Mouse (Mus musculus) lung, embryonic 16.5 days (tissue): ENCODE measurements around the gene Noct. TPM values are rescaled to one million over a fixed set of nuclear protein-coding genes. Genes with fewer than 3 reads are reported as not detected.

Experiments used
- ATAC-seq: fragments of 200-750 bp; cut with Nextera tagmentation; 2 replicates; pipeline ENCODE4 v1.8.0; 2017; ENCODE audit warnings: low read depth, mild to moderate bottlenecking, moderate library complexity
- H3K27ac ChIP-seq: fragments of 300-500 bp; sonication (generic); 2 replicates; pipeline ENCODE4 v1.5.1; 2014; ENCODE audit warnings: mild to moderate bottlenecking, control low read depth, low read length
- H3K27me3 ChIP-seq: fragments of 300-500 bp; sonication (generic); 2 replicates; pipeline ENCODE4 v1.6.1; 2014; ENCODE audit warnings: low read depth, low read length, mixed read lengths; ENCODE audit not compliant: control insufficient read depth, insufficient read depth
- H3K36me3 ChIP-seq: fragments of 300-500 bp; sonication (generic); 2 replicates; pipeline ENCODE4 v1.6.1; 2014; ENCODE audit warnings: low read length; ENCODE audit not compliant: control insufficient read depth, insufficient read depth
- H3K4me1 ChIP-seq: fragments of 300-500 bp; sonication (generic); replicated peaks from 2 replicates; pipeline ENCODE4 v1.6.1; 2014; ENCODE audit warnings: low read length, mixed read lengths; ENCODE audit not compliant: control insufficient read depth, insufficient read depth
- H3K4me2 ChIP-seq: fragments of 300-500 bp; sonication (generic); 2 replicates; pipeline ENCODE4 v1.6.1; 2014; ENCODE audit warnings: low read depth, low read length, control low read depth
- H3K4me3 ChIP-seq: fragments of 300-500 bp; sonication (generic); 2 replicates; pipeline ENCODE4 v1.5.1; 2014; ENCODE audit warnings: mild to moderate bottlenecking, low read length, control low read depth
- H3K9ac ChIP-seq: fragments of 300-500 bp; sonication (generic); 2 replicates; pipeline ENCODE4 v1.6.1; 2014; ENCODE audit warnings: low read length, control low read depth
- H3K9me3 ChIP-seq: fragments of 300-500 bp; sonication (generic); 2 replicates; pipeline ENCODE4 v1.6.1; 2016; ENCODE audit warnings: low read length; ENCODE audit not compliant: control insufficient read depth
- WGBS: fragments of 180-500 bp; shearing (Covaris S2); extraction: QIAGEN DNeasy Blood & Tissue Kit; methylation state at CpG from one replicate; pipeline ENCODE4 v1.1.7; 2014; 5-methylcytosine and 5-hydroxymethylcytosine counted together
- polyA plus RNA-seq: library from polyadenylated mRNA; unstranded; fragments of >200 nt; fragmentation: Nextera tagmentation; extraction: Ambion mirVana; gene quantifications from 2 replicates; pipeline ENCODE4 v1.2.1, GENCODE M21; 2015

The Noct gene
- polyA plus RNA-seq, 1 experiment from 2014 or later, result 5.6 TPM

DNA sequence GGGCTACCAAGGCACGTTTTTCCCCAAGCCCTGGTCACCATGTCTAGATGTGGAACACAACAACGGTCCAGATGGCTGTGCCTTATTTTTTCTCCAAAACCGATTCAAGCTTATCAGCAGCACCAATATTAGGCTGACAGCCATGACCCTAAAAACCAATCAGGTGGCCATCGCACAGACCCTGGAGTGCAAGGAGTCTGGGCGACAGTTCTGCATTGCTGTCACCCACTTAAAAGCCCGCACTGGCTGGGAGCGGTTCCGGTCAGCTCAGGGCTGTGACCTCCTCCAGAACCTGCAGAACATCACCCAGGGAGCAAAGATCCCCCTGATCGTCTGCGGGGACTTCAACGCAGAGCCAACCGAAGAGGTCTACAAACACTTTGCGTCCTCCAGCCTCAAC lies 25.6 kb downstream of the Noct start:
- 88% methylated on average over 13 of the region's 13 CpGs for WGBS
- peaks cover 19% of the 10 kb centered on the region for H3K36me3 ChIP-seq

DNA sequence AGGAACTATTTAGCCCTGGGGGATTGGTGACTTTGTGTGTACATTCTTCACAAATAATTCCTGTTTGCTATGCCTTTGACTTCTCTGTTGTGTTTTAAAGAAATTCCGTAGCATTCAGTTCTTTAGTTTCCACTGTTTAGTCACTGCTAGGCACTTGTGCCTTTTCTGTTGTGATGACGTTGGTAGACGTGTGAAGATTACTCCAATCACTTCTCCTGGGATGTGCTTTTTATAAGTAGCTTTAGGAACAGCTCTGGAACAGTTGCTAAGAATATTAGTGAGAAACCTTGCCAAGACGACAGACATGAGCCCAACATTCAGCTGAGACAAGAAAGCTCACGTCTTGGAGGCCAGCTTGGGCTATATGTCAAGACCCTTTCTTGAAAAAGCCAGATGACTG lies 26.8 kb downstream of the Noct start:
- 0 out of 2 replicates have a peak, but pooled peaks cover 4% of the 10 kb centered on the region for H3K4me1 ChIP-seq
- no peak overlapping the region for H3K4me2 ChIP-seq
- 70% methylated on average over 5 of the region's 5 CpGs for WGBS
- ATAC-seq, result no peak
- peaks cover 20% of the 10 kb centered on the region for H3K36me3 ChIP-seq
- no peak overlapping the region for H3K9ac ChIP-seq
- no peaks in the 10 kb centered on the region for H3K27me3 ChIP-seq
- H3K4me3 ChIP-seq, result no peak overlapping the region
- no peak overlapping the region for H3K27ac ChIP-seq
- no peaks in the 10 kb centered on the region for H3K9me3 ChIP-seq

More for the DNA sequence above, 25.6 kb downstream of the Noct start:
- H3K4me3 ChIP-seq, result no peak overlapping the region
- 0 out of 2 replicates have a peak, but pooled peaks cover 4% of the 10 kb centered on the region for H3K4me1 ChIP-seq
- H3K4me2 ChIP-seq, result no peak overlapping the region
- no peak overlapping the region for H3K27ac ChIP-seq
- ATAC-seq, result no peak
- H3K27me3 ChIP-seq, result no peaks in the 10 kb centered on the region
- H3K9ac ChIP-seq, result no peak overlapping the region
- no peaks in the 10 kb centered on the region for H3K9me3 ChIP-seq

DNA sequence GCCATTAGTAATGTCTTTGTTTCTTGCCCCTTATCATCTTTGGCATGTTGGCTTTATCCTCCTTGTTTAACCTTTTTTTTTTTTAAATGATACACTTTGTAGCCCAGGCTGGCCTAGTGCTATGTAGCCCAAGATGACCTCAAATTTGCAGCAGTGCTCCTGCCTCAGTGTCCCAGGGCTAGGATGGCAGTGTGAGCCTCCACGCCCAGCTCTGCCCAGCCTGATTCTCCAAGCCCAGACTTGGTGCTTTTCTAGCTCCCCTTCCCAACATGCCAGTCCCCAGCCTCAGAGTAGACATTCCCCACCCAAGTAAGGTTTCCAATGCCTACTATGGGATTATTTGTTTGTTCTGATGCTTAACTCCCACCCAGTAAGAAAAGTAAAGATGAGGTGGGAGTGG lies 28.0 kb downstream of the Noct start:
- 94% methylated on average over 1 of the region's 1 CpGs for WGBS
- Histone ChIP-seq H3K4me2 (no peak overlapping the region), H3K4me1 (0 out of 2 replicates have a peak, but pooled peaks cover 4% of the 10 kb centered on the region), H3K27ac (no peak overlapping the region), H3K9ac (no peak overlapping the region), H3K27me3 (no peaks in the 10 kb centered on the region), H3K36me3 (peaks cover 31% of the 10 kb centered on the region), H3K9me3 (no peaks in the 10 kb centered on the region), H3K4me3 (no peak overlapping the region)
- ATAC-seq, result no peak

DNA sequence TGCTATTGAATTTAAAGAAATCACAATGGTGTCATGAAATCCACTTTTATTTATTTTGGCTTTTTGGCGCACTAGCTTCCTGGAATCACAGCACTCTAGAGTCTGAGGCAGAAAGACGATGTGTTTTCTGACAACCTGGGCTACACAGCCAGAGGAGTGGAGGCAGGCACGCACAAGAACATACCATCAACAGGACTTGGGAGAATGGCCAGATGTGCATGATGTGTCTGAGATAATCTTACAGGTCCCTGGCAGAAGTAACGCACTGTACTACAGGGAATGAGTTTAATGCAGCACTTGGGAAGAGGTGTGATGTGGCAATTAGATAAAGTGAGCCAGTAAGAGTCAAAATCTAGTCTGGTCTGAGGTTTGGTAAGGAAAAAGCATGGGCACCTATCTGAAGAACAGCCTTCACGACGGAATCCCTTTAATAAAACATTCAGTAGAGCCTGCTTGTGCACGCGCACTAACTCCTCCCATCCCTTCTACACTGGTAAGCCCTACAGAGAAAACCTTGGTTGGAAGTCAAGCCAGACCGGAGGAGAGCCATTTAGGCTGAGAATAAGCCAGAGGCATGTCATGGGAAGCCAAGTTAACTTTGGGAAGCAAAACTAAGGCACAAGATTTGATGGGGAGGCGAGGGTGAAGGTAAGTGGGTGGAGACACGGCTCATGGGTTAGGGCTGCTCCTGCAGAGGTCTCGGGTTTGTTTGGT lies 28.6 kb downstream of the Noct start:
- ATAC-seq, result no peak
- H3K9me3 ChIP-seq, result no peaks in the 10 kb centered on the region
- peaks cover 33% of the 10 kb centered on the region for H3K36me3 ChIP-seq
- no peaks in the 10 kb centered on the region for H3K27me3 ChIP-seq
- H3K4me3 ChIP-seq, result no peak overlapping the region
- H3K9ac ChIP-seq, result no peak overlapping the region
- H3K4me1 ChIP-seq, result 0 out of 2 replicates have a peak, but pooled peaks cover 2% of the 10 kb centered on the region
- H3K4me2 ChIP-seq, result no peak overlapping the region
- 85% methylated on average over 12 of the region's 12 CpGs for WGBS
- H3K27ac ChIP-seq, result no peak overlapping the region

DNA sequence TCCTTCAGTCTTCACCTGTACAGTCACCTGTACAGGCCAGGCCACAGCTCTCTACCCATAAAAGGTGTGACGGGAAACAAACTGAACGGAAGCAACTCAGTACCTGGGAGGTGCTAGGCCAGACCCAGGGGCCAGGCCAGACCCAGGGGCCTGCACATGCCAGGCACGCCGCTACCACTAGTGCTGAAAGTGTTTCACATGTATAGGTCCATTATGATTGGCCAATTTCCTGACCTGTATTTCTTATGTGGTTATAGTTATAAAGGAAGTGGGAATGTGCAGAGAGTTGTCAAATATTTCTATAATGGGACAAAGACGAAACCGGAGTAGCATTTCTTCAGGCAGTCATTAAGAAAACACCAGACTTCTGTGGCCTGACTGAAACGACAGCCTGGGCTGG lies 30.5 kb downstream of the Noct start:
- no peak for ATAC-seq
- H3K4me2 ChIP-seq, result no peak overlapping the region
- H3K4me1 ChIP-seq, result no peaks in the 10 kb centered on the region
- no peak overlapping the region for H3K9ac ChIP-seq
- H3K4me3 ChIP-seq, result no peak overlapping the region
- H3K36me3 ChIP-seq, result peaks cover 43% of the 10 kb centered on the region
- 88% methylated on average over 7 of the region's 7 CpGs for WGBS
- H3K27ac ChIP-seq, result no peak overlapping the region
- H3K9me3 ChIP-seq, result no peaks in the 10 kb centered on the region
- no peaks in the 10 kb centered on the region for H3K27me3 ChIP-seq

DNA sequence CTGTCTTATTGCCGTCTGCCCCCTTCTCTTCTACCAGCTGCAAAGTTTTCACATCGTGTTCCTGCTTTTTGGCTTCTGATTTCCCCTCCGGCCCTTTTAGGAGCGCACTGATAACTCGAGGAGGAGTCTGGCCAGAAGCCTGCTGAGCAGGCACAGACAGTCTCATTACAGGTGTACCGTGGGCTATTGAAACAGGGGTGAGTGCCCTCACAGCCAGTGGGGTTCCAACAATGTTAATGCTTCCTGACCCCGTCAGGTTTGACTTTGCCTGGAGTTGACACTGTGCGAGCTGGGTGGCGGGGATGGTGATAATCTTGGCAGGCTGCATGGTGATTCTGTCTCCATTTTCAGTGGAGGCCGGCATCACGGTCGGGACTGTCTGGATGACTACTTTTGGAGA lies 32.2 kb downstream of the Noct start:
- H3K27me3 ChIP-seq, result no peaks in the 10 kb centered on the region
- H3K4me2 ChIP-seq, result no peak overlapping the region
- H3K9ac ChIP-seq, result no peak overlapping the region
- H3K4me1 ChIP-seq, result no peaks in the 10 kb centered on the region
- H3K36me3 ChIP-seq, result peaks cover 50% of the 10 kb centered on the region
- ATAC-seq, result no peak
- no peak overlapping the region for H3K4me3 ChIP-seq
- no peak overlapping the region for H3K27ac ChIP-seq
- H3K9me3 ChIP-seq, result no peaks in the 10 kb centered on the region
- 88% methylated on average over 12 of the region's 12 CpGs for WGBS

DNA sequence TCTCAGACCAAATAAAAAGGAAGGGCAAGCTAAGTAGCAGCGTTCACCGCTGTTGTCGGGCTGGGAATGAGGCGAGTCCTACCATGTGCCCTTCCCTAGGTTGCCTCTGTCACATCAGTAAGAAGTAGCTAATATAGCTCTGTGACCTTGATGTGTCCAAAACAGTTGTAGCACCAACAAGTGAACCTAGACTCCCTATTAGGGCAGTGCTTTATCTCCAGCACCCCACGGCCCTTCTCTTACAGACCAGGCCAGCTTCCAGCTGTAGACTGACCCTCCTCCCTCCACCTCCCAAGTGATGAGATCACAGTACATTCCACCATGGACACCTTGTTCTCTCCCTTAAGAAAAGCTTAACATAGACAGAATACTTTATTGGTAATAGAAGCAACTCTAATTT lies 33.8 kb downstream of the Noct start:
- H3K4me2 ChIP-seq, result no peak overlapping the region
- no peak overlapping the region for H3K4me3 ChIP-seq
- ATAC-seq, result no peak
- WGBS, result 90% methylated on average over 5 of the region's 5 CpGs
- peaks cover 49% of the 10 kb centered on the region for H3K36me3 ChIP-seq
- no peaks in the 10 kb centered on the region for H3K9me3 ChIP-seq
- no peak overlapping the region for H3K9ac ChIP-seq
- H3K27ac ChIP-seq, result no peak overlapping the region
- no peaks in the 10 kb centered on the region for H3K4me1 ChIP-seq
- H3K27me3 ChIP-seq, result no peaks in the 10 kb centered on the region

DNA sequence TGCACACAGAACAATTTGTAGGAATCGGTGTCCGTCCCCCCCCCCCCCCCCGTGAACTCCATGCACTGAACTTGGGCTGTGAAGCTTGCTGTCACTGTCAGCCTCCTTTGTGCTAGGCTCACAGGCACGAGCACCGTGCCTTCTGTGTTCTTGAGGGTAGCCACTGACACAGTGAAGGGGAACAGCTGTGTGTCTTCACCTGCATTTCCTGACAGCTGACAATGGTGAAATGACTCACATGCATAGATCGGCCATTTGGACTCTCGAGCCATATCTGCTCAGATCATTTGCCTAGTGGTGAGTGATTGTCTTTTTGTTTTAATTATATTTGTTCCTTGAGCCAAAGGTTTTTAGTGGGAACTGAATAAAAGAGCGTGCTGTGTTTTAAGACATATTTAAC lies 38.7 kb downstream of the Noct start:
- Histone ChIP-seq H3K4me1 (no peaks in the 10 kb centered on the region), H3K27ac (no peak overlapping the region), H3K4me2 (no peak overlapping the region), H3K36me3 (peaks cover 47% of the 10 kb centered on the region), H3K9me3 (no peaks in the 10 kb centered on the region), H3K4me3 (no peak overlapping the region), H3K27me3 (no peaks in the 10 kb centered on the region), H3K9ac (no peak overlapping the region)
- 61% methylated on average over 8 of the region's 8 CpGs for WGBS
- 0 out of 2 replicates have a peak, but pooled peaks have one; percentile 28 for ATAC-seq

DNA sequence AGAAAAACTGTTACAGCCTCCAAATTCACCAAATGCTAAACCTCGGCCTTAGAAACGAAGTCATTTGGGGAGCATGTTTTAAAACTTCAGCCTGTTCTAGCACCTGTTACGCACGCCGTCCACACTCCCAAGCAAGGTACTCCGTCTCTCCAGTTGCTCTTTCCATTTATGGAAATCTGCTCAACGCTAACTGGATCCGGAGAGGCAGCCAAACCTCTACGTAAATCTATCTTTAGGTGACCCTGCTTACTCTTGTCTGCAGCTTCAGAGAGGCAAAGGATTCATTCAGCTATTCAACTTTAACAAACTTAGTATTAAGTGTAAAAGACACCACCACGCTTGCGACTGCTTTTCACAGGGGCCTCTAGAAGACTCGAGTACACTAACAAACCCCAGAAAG lies 44.2 kb downstream of the Noct start:
- Histone ChIP-seq H3K27me3 (no peaks in the 10 kb centered on the region), H3K4me1 (peaks cover 4% of the 10 kb centered on the region), H3K27ac (no peak overlapping the region), H3K4me2 (no peak overlapping the region), H3K9ac (no peak overlapping the region), H3K9me3 (no peaks in the 10 kb centered on the region), H3K36me3 (peaks cover 22% of the 10 kb centered on the region), H3K4me3 (no peak overlapping the region)
- WGBS, result 73% methylated on average over 12 of the region's 12 CpGs
- ATAC-seq, result no peak
